Mouse (Mus musculus) kidney, embryonic 15.5 days (tissue): Measurements from ENCODE around the gene Rpgr. TPM values are rescaled to one million over a fixed set of nuclear protein-coding genes. Genes with fewer than 3 reads are reported as not detected.

Experiments
- ATAC-seq: fragments of 200-750 bp; cut with Nextera tagmentation; replicated peaks from 2 replicates; pipeline ENCODE4 v1.8.0; 2017; ENCODE audit warnings: moderate TSS enrichment; ENCODE audit not compliant: low FRiP score
- H3K27ac ChIP-seq: fragments of 300-500 bp; sonication (generic); 2 replicates; pipeline ENCODE4 v1.5.1; 2015; ENCODE audit warnings: mild to moderate bottlenecking, inconsistent platforms
- H3K27me3 ChIP-seq: fragments of 300-500 bp; sonication (generic); 2 replicates; pipeline ENCODE4 v1.6.1; 2015; ENCODE audit warnings: inconsistent platforms
- H3K36me3 ChIP-seq: fragments of 300-500 bp; sonication (generic); 2 replicates; pipeline ENCODE4 v1.6.1; 2015; ENCODE audit warnings: inconsistent platforms
- H3K4me1 ChIP-seq: fragments of 300-500 bp; sonication (generic); 2 replicates; pipeline ENCODE4 v1.6.1; 2015; ENCODE audit warnings: inconsistent platforms
- H3K4me2 ChIP-seq: fragments of 300-500 bp; sonication (generic); 2 replicates; pipeline ENCODE4 v1.6.1; 2015; ENCODE audit warnings: moderate library complexity, mild to moderate bottlenecking, inconsistent platforms
- H3K4me3 ChIP-seq: fragments of 300-500 bp; sonication (generic); replicated peaks from 2 replicates; pipeline ENCODE4 v1.5.1; 2015; ENCODE audit warnings: mild to moderate bottlenecking, inconsistent platforms
- H3K9ac ChIP-seq: fragments of 300-500 bp; sonication (generic); 2 replicates; pipeline ENCODE4 v1.6.1; 2015; ENCODE audit warnings: mild to moderate bottlenecking, inconsistent platforms
- H3K9me3 ChIP-seq: fragments of 300-500 bp; sonication (generic); replicated peaks from 2 replicates; pipeline ENCODE4 v1.6.1; 2016; ENCODE audit warnings: inconsistent platforms
- WGBS: fragments of 180-500 bp; shearing (Covaris S2); methylation state at CpG from one replicate; pipeline ENCODE4 v1.1.7; 2015; ENCODE audit warnings: mixed read lengths; 5-methylcytosine and 5-hydroxymethylcytosine counted together
- polyA plus RNA-seq: library from polyadenylated mRNA; unstranded; fragments of >200 nt; fragmentation: Nextera tagmentation; extraction: Ambion mirVana; gene quantifications from 2 replicates; pipeline ENCODE4 v1.2.1, GENCODE M21; 2015

The Rpgr gene
- polyA plus RNA-seq, 1 experiment from 2014 or later = 20.0 TPM

GRCm38 (mm10) chrX:10201289-10201688 is 15.4 kb downstream of the Rpgr start:
- no peaks in the 10 kb centered on the region for H3K9me3 ChIP-seq
- H3K36me3 ChIP-seq = 0 out of 2 replicates have a peak, but pooled peaks cover 5% of the 10 kb centered on the region
- H3K27ac ChIP-seq = no peak overlapping the region
- no peak for ATAC-seq
- 22% methylated on average over 2 of the region's 2 CpGs for WGBS
- H3K27me3 ChIP-seq = no peaks in the 10 kb centered on the region
- no peak overlapping the region for H3K4me3 ChIP-seq
- no peak overlapping the region for H3K9ac ChIP-seq
- H3K4me2 ChIP-seq = no peak overlapping the region
- no peaks in the 10 kb centered on the region for H3K4me1 ChIP-seq

- ATAC-seq = 0 out of 2 replicates have a peak, but pooled peaks have one; percentile 18
- H3K9me3 ChIP-seq = no peaks in the 10 kb centered on the region
- no peak overlapping the region for H3K4me2 ChIP-seq
- no peaks in the 10 kb centered on the region for H3K4me1 ChIP-seq
- H3K4me3 ChIP-seq = no peak overlapping the region
- H3K36me3 ChIP-seq = no peaks in the 10 kb centered on the region
- WGBS = 49% methylated on average over 3 of the region's 3 CpGs
- no peaks in the 10 kb centered on the region for H3K27me3 ChIP-seq
- peak overlapping the region; percentile 37; the same call in 1 of the 2 replicates for H3K27ac ChIP-seq
- no peak overlapping the region for H3K9ac ChIP-seq
Observed at GRCm38 (mm10) chrX:10152390-10152789, 64.3 kb downstream of the Rpgr start.

DNA sequence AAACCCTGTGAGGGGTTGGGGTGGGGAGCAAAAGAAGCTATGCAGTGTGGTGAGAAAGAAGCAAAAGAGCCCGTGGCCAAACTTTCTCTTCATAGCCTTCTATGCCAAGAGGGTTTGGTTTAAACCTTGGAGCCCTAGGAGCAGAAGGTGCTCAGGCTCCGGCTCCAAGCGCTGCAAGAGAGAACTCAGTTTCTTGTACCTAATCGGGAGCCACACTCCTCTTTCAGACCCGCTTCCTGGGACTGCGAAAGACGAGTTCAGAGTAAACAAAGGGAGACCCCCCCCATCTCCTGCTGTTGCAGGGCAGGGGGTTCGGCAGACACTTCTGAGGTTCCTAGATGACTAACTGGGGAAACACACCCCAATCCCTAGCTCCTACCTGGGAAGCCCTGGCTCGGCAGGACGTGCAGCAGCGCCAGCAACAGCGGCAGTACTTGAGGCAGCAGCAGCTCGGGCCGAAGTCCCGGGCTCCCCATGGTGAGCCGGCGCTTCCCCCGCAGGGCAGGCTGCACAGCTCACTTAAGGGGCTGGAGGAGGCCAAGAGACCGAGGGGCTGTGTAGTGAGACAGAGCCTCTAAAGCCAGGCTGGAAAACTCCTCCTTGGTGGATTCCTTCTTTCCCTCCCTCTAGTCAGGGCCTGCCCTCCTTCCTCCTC is 99.5 kb downstream of the Rpgr start, which contains the start of gene Srpx:
Gene Srpx, minus strand, starts transcription at position 645 of the 655 bp plus-strand sequence.
- peaks cover 13% of the 10 kb centered on the region; the same call in 1 of the 2 replicates for H3K27me3 ChIP-seq
- H3K4me2 ChIP-seq = peak within 1 kb of the TSS; percentile 60
- peak within 1 kb of the TSS; percentile 42 for H3K4me3 ChIP-seq
- no peaks in the 10 kb centered on the region for H3K36me3 ChIP-seq
- no peaks in the 10 kb centered on the region for H3K4me1 ChIP-seq
- peak; percentile 79 for ATAC-seq
- no peaks in the 10 kb centered on the region for H3K9me3 ChIP-seq
- H3K9ac ChIP-seq = peak within 1 kb of the TSS; percentile 15; the same call in 1 of the 2 replicates
- 27% methylated on average over 19 of the region's 19 CpGs for WGBS
- H3K27ac ChIP-seq = no peak within 1 kb of the TSS

- H3K4me3 ChIP-seq = no peak overlapping the region
- no peak for ATAC-seq
- no peak overlapping the region for H3K4me2 ChIP-seq
- no peaks in the 10 kb centered on the region for H3K4me1 ChIP-seq
- no peaks in the 10 kb centered on the region for H3K9me3 ChIP-seq
- H3K27ac ChIP-seq = no peak overlapping the region
- peaks cover 13% of the 10 kb centered on the region; the same call in 1 of the 2 replicates for H3K27me3 ChIP-seq
- WGBS = 65% methylated on average over 3 of the region's 3 CpGs
- H3K36me3 ChIP-seq = no peaks in the 10 kb centered on the region
- no peak overlapping the region for H3K9ac ChIP-seq
Observed at GRCm38 (mm10) chrX:10115780-10116179, 100.9 kb downstream of the Rpgr start.

DNA sequence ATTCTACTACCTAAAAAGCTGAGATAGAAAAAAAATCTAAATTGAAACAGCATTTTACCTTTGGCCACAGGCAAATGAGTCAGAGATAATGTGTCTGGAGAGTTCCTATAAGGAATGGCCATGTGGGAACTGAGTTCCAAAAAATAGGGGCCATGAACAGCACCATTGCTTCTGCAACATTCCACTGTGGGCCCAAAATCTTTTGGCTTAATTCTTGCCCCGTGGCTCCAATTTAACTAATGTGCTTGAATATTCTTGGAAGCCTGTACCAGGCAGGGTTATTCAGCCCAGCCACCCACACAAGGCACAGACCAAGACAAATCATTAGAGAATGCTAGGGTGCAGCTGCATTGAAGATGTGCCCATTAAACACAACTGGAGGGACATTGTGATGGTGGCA is 106.0 kb downstream of the Rpgr start:
- no peaks in the 10 kb centered on the region for H3K36me3 ChIP-seq
- no peak overlapping the region for H3K4me2 ChIP-seq
- WGBS = 75% methylated on average over 1 of the region's 1 CpGs
- H3K9ac ChIP-seq = no peak overlapping the region
- no peak overlapping the region for H3K27ac ChIP-seq
- no peaks in the 10 kb centered on the region for H3K9me3 ChIP-seq
- ATAC-seq = no peak
- H3K4me3 ChIP-seq = no peak overlapping the region
- H3K27me3 ChIP-seq = 0 out of 2 replicates have a peak, but pooled peaks cover 4% of the 10 kb centered on the region
- H3K4me1 ChIP-seq = no peaks in the 10 kb centered on the region

DNA sequence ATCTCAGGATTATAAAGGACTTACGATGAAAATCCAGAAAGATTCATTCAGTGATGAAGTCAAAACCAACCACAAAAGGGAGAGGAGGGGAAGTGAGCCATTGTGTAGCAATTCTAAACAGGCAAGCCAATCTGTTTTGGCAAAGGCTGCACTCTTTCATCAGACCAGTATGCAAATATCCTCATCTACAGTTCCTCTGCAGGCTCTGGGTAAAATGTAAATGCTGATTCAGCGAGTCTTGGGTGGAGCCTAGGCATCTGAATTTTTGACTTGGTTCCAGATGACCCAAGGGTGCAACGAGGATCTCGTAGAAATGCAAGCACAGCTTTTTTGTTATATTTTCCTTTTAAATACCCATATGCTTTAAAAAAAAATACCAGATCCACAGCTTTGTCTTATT is 108.2 kb downstream of the Rpgr start:
- no peaks in the 10 kb centered on the region for H3K4me1 ChIP-seq
- H3K4me3 ChIP-seq = no peak overlapping the region
- H3K9ac ChIP-seq = no peak overlapping the region
- H3K4me2 ChIP-seq = no peak overlapping the region
- WGBS = 73% methylated on average over 4 of the region's 4 CpGs
- no peak for ATAC-seq
- H3K9me3 ChIP-seq = no peaks in the 10 kb centered on the region
- H3K36me3 ChIP-seq = no peaks in the 10 kb centered on the region
- no peak overlapping the region for H3K27ac ChIP-seq
- H3K27me3 ChIP-seq = no peaks in the 10 kb centered on the region

- Histone ChIP-seq H3K9me3 (no peaks in the 10 kb centered on the region), H3K4me1 (no peaks in the 10 kb centered on the region), H3K4me2 (no peak overlapping the region), H3K4me3 (no peak overlapping the region), H3K9ac (no peak overlapping the region), H3K27me3 (no peaks in the 10 kb centered on the region), H3K36me3 (no peaks in the 10 kb centered on the region), H3K27ac (no peak overlapping the region)
- WGBS = 55% methylated on average over 5 of the region's 5 CpGs
- no peak for ATAC-seq
Observed at GRCm38 (mm10) chrX:10105475-10105874, 111.2 kb downstream of the Rpgr start.

DNA sequence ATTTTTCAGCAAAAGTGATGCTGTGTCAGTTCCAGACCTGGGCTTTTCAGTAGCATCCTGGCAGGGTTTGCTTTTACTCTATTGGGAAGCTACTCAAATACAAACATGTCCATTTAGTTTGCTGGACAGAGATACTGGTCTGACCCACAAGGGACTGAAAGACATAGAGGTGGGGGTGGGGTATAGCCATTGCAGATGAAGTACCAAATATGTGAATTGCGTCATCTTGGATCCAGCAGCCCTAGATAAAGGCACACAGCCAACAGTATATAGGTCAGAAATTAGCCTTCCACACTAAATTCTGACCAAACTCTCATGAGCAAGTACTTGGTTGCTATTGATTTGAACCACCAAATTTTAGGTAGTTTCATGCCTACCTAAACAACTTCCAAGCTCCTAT is 114.0 kb downstream of the Rpgr start:
- Histone ChIP-seq H3K9ac (no peak overlapping the region), H3K4me3 (no peak overlapping the region), H3K4me2 (no peak overlapping the region), H3K36me3 (no peaks in the 10 kb centered on the region), H3K27ac (no peak overlapping the region), H3K9me3 (no peaks in the 10 kb centered on the region), H3K4me1 (no peaks in the 10 kb centered on the region), H3K27me3 (no peaks in the 10 kb centered on the region)
- no peak for ATAC-seq
- 87% methylated on average over 1 of the region's 1 CpGs for WGBS

GRCm38 (mm10) chrX:10095797-10096196 is 120.9 kb downstream of the Rpgr start:
- no peaks in the 10 kb centered on the region for H3K4me1 ChIP-seq
- no peak overlapping the region for H3K4me2 ChIP-seq
- H3K4me3 ChIP-seq = no peak overlapping the region
- ATAC-seq = no peak
- no peaks in the 10 kb centered on the region for H3K36me3 ChIP-seq
- H3K27ac ChIP-seq = no peak overlapping the region
- no peaks in the 10 kb centered on the region for H3K9me3 ChIP-seq
- H3K9ac ChIP-seq = no peak overlapping the region
- 81% methylated on average over 3 of the region's 3 CpGs for WGBS
- no peaks in the 10 kb centered on the region for H3K27me3 ChIP-seq

DNA sequence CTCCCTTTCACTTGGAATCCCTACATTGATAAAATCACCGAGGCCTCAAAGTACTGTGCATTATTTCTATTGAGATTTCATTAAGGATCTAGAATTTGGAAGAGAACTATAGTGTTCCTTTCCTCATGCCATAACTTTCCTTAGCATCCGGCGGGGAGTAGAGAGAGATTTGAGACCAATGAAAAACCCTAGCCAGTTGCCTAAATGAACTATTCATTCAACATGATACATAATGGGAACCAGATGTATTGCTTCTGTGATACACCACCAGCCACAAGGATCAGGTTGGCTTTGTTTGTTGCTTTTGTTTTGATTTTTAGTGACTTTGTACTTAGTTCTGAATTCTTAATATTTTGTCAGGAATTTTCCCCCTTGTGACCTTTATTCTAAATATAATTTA is 136.3 kb downstream of the Rpgr start:
- 79% methylated on average over 3 of the region's 3 CpGs for WGBS
- no peak for ATAC-seq
- no peak overlapping the region for H3K27ac ChIP-seq
- no peaks in the 10 kb centered on the region for H3K4me1 ChIP-seq
- H3K4me2 ChIP-seq = no peak overlapping the region
- H3K27me3 ChIP-seq = no peaks in the 10 kb centered on the region
- H3K4me3 ChIP-seq = no peak overlapping the region
- no peaks in the 10 kb centered on the region for H3K9me3 ChIP-seq
- H3K9ac ChIP-seq = no peak overlapping the region
- H3K36me3 ChIP-seq = no peaks in the 10 kb centered on the region

- H3K4me2 ChIP-seq = no peak overlapping the region
- H3K9me3 ChIP-seq = no peaks in the 10 kb centered on the region
- H3K4me1 ChIP-seq = no peaks in the 10 kb centered on the region
- ATAC-seq = no peak
- no peak overlapping the region for H3K9ac ChIP-seq
- 84% methylated on average over 1 of the region's 1 CpGs for WGBS
- no peak overlapping the region for H3K27ac ChIP-seq
- H3K4me3 ChIP-seq = no peak overlapping the region
- H3K36me3 ChIP-seq = no peaks in the 10 kb centered on the region
- H3K27me3 ChIP-seq = no peaks in the 10 kb centered on the region
Observed at GRCm38 (mm10) chrX:10079981-10080380, 136.7 kb downstream of the Rpgr start.

- Histone ChIP-seq H3K4me3 (no peak overlapping the region), H3K27ac (no peak overlapping the region), H3K9me3 (no peaks in the 10 kb centered on the region), H3K4me1 (no peaks in the 10 kb centered on the region), H3K9ac (no peak overlapping the region), H3K27me3 (no peaks in the 10 kb centered on the region), H3K4me2 (no peak overlapping the region), H3K36me3 (no peaks in the 10 kb centered on the region)
- no peak for ATAC-seq
- WGBS = 76% methylated on average over 3 of the region's 3 CpGs
Observed at GRCm38 (mm10) chrX:10073966-10074365, 142.8 kb downstream of the Rpgr start.

DNA sequence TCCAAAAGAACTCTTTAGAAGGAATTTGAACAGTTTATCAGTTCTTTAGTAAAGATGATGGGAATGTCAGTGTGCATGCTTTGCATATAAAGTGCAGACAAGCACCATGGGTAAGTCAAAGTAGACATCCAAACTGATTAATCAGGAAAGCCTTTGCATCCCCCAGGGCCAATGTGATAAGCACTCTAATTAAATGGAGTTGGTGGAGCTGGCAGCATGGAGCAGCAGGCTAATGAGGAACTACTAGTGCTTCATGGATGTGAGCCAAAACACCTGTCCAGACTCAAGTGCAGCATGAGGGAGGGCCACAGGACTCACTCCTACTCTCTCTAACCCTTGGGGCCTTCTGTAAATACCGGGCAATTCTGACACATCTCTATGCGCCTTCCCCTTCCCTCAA is 145.2 kb downstream of the Rpgr start:
- 56% methylated on average over 2 of the region's 2 CpGs for WGBS
- Histone ChIP-seq H3K36me3 (no peaks in the 10 kb centered on the region), H3K4me1 (no peaks in the 10 kb centered on the region), H3K9me3 (no peaks in the 10 kb centered on the region), H3K9ac (no peak overlapping the region), H3K4me2 (no peak overlapping the region), H3K27ac (no peak overlapping the region), H3K4me3 (no peak overlapping the region), H3K27me3 (no peaks in the 10 kb centered on the region)
- no peak for ATAC-seq
